Mouse (Mus musculus): ENCODE measurements around the gene Meis2. TPM values are rescaled to one million over a fixed set of nuclear protein-coding genes. Genes with fewer than 3 reads are reported as not detected.
A peak's percentile ranks its signal among the peaks of the same experiment; 100 is the strongest.

The Meis2 gene
- polyA plus RNA-seq, 1 experiment from 2014 or later, result 53.0 TPM

DNA sequence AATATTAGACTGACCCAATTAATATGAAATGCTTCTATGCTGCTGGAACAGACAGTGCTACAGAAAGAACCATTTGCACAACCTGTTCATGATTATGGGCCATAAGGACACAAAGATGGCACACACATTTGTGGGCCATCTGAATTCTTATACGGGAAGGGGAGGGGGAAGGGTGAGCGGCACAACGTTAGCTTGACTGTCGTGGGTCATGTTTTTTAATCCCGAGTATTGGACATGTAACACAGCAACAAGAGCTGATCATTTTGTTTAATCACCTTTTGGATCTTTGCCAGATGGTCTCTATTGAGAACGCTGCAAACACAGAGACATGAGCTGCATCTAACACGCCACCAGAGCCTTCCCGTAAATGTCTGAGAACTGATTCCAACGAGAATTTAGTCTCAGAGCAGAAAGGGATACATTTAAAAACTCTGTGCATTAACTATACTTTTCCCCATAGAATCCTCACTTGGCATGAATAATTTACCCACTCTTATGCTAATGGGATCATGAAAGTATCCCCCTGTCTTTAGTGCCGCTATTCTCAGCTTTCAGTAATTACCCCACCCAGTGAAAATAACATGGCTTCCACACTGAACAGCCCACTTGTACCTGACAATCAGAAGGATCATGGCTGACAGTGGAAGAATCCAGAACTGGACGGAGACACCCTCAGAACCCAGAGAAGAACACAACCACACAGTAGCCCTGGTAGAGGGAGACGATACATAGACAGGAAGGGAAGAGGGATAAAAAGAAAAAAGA, 22.5 kb downstream of the Meis2 start:
- WGBS, result 74% methylated on average over 12 of the region's 12 CpGs
- H3K27ac ChIP-seq, result no peak overlapping the region
- no peak overlapping the region for H3K9ac ChIP-seq
- no peak for ATAC-seq (ENCODE audit: insufficient read depth, low FRiP score, low read depth)
- H3K4me3 ChIP-seq (replicated peaks), result no peak overlapping the region
- H3K4me2 ChIP-seq, result no peak overlapping the region
- peaks cover 15% of the 10 kb centered on the region; the same call in 1 of the 2 replicates for H3K4me1 ChIP-seq
- no peaks in the 10 kb centered on the region for H3K9me3 ChIP-seq
- no peaks in the 10 kb centered on the region for H3K27me3 ChIP-seq (replicated peaks)
- 0 out of 2 replicates have a peak, but pooled peaks cover 4% of the 10 kb centered on the region for H3K36me3 ChIP-seq

DNA sequence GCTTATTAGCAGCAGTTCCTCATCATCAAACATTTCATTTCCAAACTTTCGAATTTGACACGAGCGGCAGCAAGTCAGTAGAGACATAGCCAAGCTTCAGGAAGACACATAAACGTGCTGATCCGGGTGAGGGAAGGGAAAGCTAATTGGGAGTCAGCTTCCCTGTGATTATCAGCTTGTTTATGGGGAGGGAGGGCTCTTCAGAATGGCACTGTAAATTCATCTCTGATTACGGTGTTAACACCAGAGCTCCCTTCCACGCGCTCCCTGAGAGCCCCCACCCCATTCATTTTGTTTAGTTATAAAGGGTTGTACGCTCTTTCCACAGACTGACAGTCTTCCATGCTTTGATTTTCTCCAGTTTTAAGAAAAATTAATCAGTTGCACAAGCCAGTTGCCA, 23.2 kb downstream of the Meis2 start:
- H3K27ac ChIP-seq, result no peak overlapping the region
- peaks cover 10% of the 10 kb centered on the region; the same call in 1 of the 2 replicates for H3K4me1 ChIP-seq
- no peak overlapping the region for H3K9ac ChIP-seq
- ATAC-seq (ENCODE audit: insufficient read depth, low FRiP score, low read depth), result no peak
- 67% methylated on average over 9 of the region's 9 CpGs for WGBS
- peaks cover 7% of the 10 kb centered on the region for H3K36me3 ChIP-seq
- no peaks in the 10 kb centered on the region for H3K9me3 ChIP-seq
- no peak overlapping the region for H3K4me3 ChIP-seq (replicated peaks)
- no peaks in the 10 kb centered on the region for H3K27me3 ChIP-seq (replicated peaks)
- H3K4me2 ChIP-seq, result no peak overlapping the region

DNA sequence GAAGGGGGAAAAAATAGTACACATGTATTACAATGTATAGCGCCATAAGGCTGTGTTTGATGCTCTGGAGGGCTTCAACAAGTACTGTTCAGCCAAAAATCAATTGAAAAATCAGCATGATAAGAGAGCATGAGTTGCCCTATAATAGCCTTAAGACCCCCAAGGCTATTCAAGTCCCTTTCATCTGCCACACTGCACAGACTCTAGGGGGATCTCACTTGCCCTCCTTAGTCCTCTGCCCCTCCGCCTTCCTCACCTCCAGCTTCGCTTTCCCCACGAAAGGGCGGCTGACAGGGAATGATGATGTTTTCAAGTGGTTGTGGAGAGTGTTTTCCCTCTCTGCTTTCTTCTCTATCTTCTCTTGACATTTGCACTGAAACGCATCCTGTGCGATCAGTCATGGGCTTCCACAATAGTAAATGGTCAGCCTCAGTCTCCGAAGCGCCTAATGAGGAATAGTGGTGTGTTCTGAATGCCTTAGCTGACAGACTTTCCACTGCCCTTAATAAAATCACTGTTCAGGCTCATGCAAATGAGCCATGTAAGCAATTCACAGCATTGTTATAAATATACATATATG, 23.9 kb downstream of the Meis2 start:
- H3K9me3 ChIP-seq, result no peaks in the 10 kb centered on the region
- ATAC-seq (ENCODE audit: insufficient read depth, low FRiP score, low read depth), result no peak
- H3K9ac ChIP-seq, result no peak overlapping the region
- H3K27me3 ChIP-seq (replicated peaks), result no peaks in the 10 kb centered on the region
- no peak overlapping the region for H3K4me3 ChIP-seq (replicated peaks)
- no peak overlapping the region for H3K27ac ChIP-seq
- peaks cover 9% of the 10 kb centered on the region for H3K36me3 ChIP-seq
- H3K4me2 ChIP-seq, result no peak overlapping the region
- peaks cover 9% of the 10 kb centered on the region; the same call in 1 of the 2 replicates for H3K4me1 ChIP-seq
- 78% methylated on average over 9 of the region's 9 CpGs for WGBS

DNA sequence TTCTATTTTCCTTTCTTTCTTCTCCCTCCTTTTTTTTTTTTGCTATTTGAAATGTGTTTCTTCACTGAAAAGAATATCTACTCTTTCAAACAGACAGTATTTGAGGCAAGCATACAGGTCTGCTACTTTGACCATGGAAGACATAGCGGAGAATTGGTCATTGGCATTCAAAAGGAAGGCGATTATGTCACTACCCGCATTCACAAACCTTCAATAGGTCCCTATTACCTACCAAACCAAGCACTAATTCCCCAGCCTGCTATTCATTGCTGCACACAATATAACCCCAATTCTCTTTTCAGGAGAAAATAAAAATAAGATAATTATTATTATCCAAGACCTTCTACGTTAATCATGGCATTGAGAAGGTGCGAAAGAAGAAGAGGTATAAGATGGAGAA, 30.3 kb downstream of the Meis2 start:
- no peak for ATAC-seq (ENCODE audit: insufficient read depth, low FRiP score, low read depth)
- Histone ChIP-seq H3K4me3 (replicated peaks) (no peak overlapping the region), H3K4me1 (no peaks in the 10 kb centered on the region), H3K27me3 (replicated peaks) (no peaks in the 10 kb centered on the region), H3K9me3 (no peaks in the 10 kb centered on the region), H3K36me3 (peaks cover 8% of the 10 kb centered on the region), H3K27ac (no peak overlapping the region), H3K9ac (no peak overlapping the region), H3K4me2 (no peak overlapping the region)
- WGBS, result 94% methylated on average over 5 of the region's 5 CpGs

DNA sequence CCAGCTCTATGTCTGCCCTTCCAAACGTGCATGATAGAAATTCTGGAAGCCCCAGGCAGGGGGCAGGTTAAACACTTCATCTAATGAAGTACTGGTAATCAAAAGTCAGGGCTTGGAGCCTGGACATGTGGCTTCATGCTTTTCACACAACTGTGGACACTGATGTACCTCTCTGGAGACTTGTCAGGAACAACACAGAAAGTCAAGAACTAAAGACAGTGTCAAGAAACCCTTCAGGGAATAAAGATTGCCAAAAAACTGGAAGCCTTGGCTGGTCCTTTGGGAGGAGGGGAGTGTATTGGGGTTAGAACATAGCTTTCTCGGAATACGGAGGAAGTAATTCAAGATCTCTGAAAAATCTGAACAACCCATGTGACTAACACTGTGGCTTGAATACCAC, 37.5 kb downstream of the Meis2 start:
- H3K4me3 ChIP-seq (replicated peaks), result no peak overlapping the region
- H3K27me3 ChIP-seq (replicated peaks), result no peaks in the 10 kb centered on the region
- no peak overlapping the region for H3K27ac ChIP-seq
- no peaks in the 10 kb centered on the region for H3K4me1 ChIP-seq
- no peak for ATAC-seq (ENCODE audit: insufficient read depth, low FRiP score, low read depth)
- no peaks in the 10 kb centered on the region for H3K9me3 ChIP-seq
- H3K4me2 ChIP-seq, result no peak overlapping the region
- no peak overlapping the region for H3K9ac ChIP-seq
- H3K36me3 ChIP-seq, result peaks cover 6% of the 10 kb centered on the region; the same call in 1 of the 2 replicates
- WGBS, result 54% methylated on average over 3 of the region's 3 CpGs

DNA sequence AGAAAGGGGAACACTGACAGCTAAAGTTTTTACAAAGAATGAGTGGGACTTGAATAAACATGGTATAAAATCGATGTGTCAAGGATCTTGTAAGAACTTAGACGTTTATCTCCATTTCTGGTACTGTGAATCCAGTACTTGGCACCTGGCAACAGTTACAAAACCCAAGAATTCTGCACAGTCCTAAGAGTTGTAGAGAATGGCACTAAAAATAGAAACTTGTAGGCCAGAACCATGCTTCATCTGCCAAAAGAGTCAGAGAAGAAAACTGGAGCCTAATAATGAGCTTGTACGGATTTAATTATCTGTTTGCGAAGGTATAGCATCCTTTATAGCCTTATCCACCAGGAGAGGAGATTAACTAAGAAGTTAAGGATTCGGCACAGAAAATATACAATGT, 42.8 kb downstream of the Meis2 start:
- Histone ChIP-seq H3K27me3 (replicated peaks) (no peaks in the 10 kb centered on the region), H3K27ac (no peak overlapping the region), H3K36me3 (peaks cover 6% of the 10 kb centered on the region; the same call in 1 of the 2 replicates), H3K4me2 (no peak overlapping the region), H3K4me3 (replicated peaks) (no peak overlapping the region), H3K9ac (no peak overlapping the region), H3K4me1 (peaks cover 26% of the 10 kb centered on the region), H3K9me3 (no peaks in the 10 kb centered on the region)
- WGBS, result 78% methylated on average over 5 of the region's 5 CpGs
- ATAC-seq (ENCODE audit: insufficient read depth, low FRiP score, low read depth), result no peak

DNA sequence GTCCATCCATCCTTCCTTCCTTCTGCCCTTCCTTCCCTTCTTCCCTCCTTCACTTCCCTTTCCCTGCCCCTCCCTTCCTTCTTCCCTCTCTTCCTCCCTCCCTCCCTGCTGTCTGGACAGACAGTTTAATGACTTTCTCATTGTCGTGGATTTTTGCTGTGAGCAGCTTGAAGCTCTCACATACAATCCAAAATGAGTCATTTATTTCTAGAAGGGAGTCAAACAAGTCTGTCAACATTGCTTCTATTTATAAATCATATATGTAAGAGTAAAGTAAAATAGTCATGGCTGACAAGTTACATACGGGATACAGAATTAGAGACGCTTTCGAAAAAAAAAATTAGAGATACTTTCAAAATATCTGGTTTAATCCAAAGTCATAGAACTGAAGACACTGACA, 43.7 kb downstream of the Meis2 start:
- WGBS, result 39% methylated on average over 4 of the region's 4 CpGs
- Histone ChIP-seq H3K9me3 (no peaks in the 10 kb centered on the region), H3K27me3 (replicated peaks) (no peaks in the 10 kb centered on the region), H3K36me3 (peaks cover 6% of the 10 kb centered on the region; the same call in 1 of the 2 replicates), H3K4me3 (replicated peaks) (no peak overlapping the region), H3K4me1 (peaks cover 26% of the 10 kb centered on the region), H3K27ac (no peak overlapping the region), H3K9ac (no peak overlapping the region), H3K4me2 (no peak overlapping the region)
- ATAC-seq (ENCODE audit: insufficient read depth, low FRiP score, low read depth), result no peak

DNA sequence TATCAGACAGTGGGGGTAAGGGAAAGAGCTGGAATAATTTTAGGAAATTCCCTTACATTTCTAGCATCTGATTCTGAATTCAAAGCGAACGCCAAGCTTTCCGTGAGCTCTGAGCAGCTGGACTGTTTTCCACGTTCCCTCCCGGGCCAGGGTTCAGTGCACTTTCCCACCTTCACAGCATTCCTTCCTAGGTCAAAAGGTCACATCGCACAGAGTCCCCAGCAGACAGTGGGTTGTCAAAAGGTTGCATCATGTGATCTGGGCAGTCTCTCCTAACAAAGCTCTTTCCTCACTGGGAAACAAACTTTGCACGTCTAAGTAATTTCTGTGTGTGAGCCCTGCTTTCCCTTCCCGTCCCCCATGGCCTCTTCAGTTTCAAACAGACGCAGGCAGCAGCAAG, 44.6 kb downstream of the Meis2 start:
- Histone ChIP-seq H3K4me3 (replicated peaks) (no peak overlapping the region), H3K36me3 (peaks cover 6% of the 10 kb centered on the region; the same call in 1 of the 2 replicates), H3K9ac (no peak overlapping the region), H3K4me1 (peaks cover 26% of the 10 kb centered on the region), H3K27me3 (replicated peaks) (no peaks in the 10 kb centered on the region), H3K4me2 (0 out of 2 replicates have a peak overlapping the region, but pooled peaks have one; percentile 2), H3K27ac (peak overlapping the region; percentile 70), H3K9me3 (no peaks in the 10 kb centered on the region)
- WGBS, result 11% methylated on average over 9 of the region's 9 CpGs
- ATAC-seq (ENCODE audit: insufficient read depth, low FRiP score, low read depth), result no peak; the same call in 1 of the 2 replicates

DNA sequence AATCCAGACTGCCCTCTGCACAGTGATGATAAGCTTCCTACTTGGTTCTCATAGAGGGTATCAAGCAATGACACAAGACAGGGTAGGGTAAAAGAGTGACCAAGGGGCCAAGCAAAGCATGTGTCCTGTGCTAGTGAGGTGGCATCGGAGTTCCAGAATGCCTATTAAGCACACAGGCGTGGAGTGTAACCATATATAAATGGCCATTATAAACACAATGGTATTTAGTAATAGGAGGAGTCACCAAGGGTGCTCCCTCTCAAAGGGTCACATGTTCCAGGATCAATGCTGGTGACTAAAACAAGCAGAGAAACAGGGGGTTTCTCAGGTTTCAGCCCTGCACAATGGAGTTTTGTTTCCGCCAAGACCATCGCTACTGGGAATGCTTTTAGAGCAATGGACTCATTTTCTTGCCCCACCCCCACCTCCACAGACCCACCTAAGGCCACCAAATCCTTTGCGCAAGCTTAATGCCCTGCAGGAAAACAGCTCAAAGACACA, 45.1 kb downstream of the Meis2 start:
- H3K9ac ChIP-seq, result no peak overlapping the region
- H3K4me3 ChIP-seq (replicated peaks), result no peak overlapping the region
- H3K4me2 ChIP-seq, result 0 out of 2 replicates have a peak overlapping the region, but pooled peaks have one; percentile 2
- no peaks in the 10 kb centered on the region for H3K9me3 ChIP-seq
- peaks cover 4% of the 10 kb centered on the region; the same call in 1 of the 2 replicates for H3K36me3 ChIP-seq
- no peaks in the 10 kb centered on the region for H3K27me3 ChIP-seq (replicated peaks)
- peak overlapping the region; percentile 70 for H3K27ac ChIP-seq
- peaks cover 26% of the 10 kb centered on the region for H3K4me1 ChIP-seq
- WGBS, result 48% methylated on average over 5 of the region's 5 CpGs
- ATAC-seq (ENCODE audit: insufficient read depth, low FRiP score, low read depth), result 0 out of 2 replicates have a peak, but pooled peaks have one; percentile 36

DNA sequence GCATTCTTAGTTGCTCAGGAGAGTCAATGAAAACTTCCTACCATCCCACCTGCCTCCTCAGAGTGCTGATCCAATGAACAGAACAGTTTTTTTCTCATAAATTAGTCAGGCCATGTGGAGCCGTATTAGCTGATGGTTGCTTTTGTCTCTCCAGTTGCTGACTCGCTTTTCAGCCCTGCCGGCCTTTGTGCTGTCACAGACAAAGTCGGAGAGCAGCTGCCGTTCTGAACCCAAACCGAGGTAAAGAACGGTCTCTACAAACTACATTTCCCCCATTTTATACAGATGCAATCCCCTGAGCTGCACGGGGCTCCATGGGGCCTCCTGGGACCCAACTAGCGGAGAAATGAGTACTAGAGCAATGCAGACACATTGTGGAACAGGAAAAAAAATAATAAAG, 45.7 kb downstream of the Meis2 start:
- no peak overlapping the region for H3K4me2 ChIP-seq
- no peak overlapping the region for H3K4me3 ChIP-seq (replicated peaks)
- peak overlapping the region; percentile 70; the same call in 1 of the 2 replicates for H3K27ac ChIP-seq
- H3K9ac ChIP-seq, result no peak overlapping the region
- H3K9me3 ChIP-seq, result no peaks in the 10 kb centered on the region
- no peak for ATAC-seq (ENCODE audit: insufficient read depth, low FRiP score, low read depth)
- no peaks in the 10 kb centered on the region for H3K27me3 ChIP-seq (replicated peaks)
- H3K4me1 ChIP-seq, result peaks cover 26% of the 10 kb centered on the region
- 38% methylated on average over 9 of the region's 9 CpGs for WGBS
- peaks cover 2% of the 10 kb centered on the region; the same call in 1 of the 2 replicates for H3K36me3 ChIP-seq

DNA sequence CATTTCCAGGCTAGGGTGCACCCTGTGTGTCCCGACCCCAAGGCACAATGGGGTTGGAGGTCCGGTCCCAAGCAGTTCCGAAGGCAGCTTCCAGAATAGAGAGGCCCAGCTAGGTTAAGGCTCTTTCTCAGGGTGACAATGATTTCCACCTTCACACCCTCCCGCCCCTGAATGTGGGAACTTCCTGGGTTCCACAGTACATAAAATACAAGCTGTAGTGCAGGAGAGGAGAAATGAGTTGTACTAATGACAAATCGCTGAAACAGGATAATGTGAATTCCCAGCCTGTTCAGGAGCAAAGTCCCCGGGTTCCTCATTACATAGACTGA, 46.2 kb downstream of the Meis2 start:
- no peaks in the 10 kb centered on the region for H3K9me3 ChIP-seq
- no peak for ATAC-seq (ENCODE audit: insufficient read depth, low FRiP score, low read depth)
- no peak overlapping the region for H3K4me2 ChIP-seq
- no peak overlapping the region for H3K4me3 ChIP-seq (replicated peaks)
- H3K4me1 ChIP-seq, result peaks cover 26% of the 10 kb centered on the region
- no peaks in the 10 kb centered on the region for H3K36me3 ChIP-seq
- no peaks in the 10 kb centered on the region for H3K27me3 ChIP-seq (replicated peaks)
- no peak overlapping the region for H3K9ac ChIP-seq
- WGBS, result 68% methylated on average over 6 of the region's 6 CpGs
- H3K27ac ChIP-seq, result peak overlapping the region; percentile 70

DNA sequence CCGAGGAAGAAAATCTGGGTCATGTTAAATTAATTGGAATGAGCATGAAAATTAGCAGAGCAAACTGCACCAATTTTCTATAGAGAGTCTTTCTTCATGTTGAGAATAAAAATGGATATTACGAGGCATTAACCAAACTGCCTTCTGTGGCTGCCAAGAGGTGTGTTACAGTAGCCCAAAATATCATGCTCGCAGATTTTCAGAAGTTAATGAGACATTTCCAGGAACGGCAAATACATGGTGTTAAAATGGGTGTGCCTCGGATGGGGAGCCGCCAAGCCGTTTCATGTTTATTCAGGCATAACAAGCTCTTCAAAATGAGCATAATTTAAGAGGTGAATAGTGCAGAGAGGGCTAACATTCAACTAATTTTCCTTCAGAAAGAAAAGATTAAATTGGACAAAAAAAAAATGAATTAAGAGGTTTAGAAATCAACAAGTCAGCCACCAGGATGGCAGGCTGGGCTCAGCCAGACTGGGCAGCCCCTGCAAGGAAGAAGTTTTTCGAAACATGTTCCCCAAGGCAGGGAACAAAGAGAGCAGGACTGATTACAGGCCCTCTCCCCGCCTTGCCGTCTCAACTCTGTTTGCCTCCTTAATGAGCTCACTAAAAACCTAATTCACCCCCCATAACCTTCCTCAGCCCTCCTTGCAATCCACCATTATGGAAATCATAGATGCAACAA, 46.7 kb downstream of the Meis2 start:
- Histone ChIP-seq H3K4me3 (replicated peaks) (no peak overlapping the region), H3K36me3 (no peaks in the 10 kb centered on the region), H3K4me2 (no peak overlapping the region), H3K27ac (peak overlapping the region; percentile 70; the same call in 1 of the 2 replicates), H3K9ac (no peak overlapping the region), H3K4me1 (peaks cover 26% of the 10 kb centered on the region), H3K9me3 (no peaks in the 10 kb centered on the region), H3K27me3 (replicated peaks) (no peaks in the 10 kb centered on the region)
- WGBS, result 53% methylated on average over 10 of the region's 10 CpGs
- ATAC-seq (ENCODE audit: insufficient read depth, low FRiP score, low read depth), result no peak

Data from stomach, embryonic 15.5 days (tissue).